Mouse (Mus musculus) kidney, postnatal 0 days (tissue): ENCODE data around the gene Slpi. TPM values are rescaled to one million over a fixed set of nuclear protein-coding genes. Genes with fewer than 3 reads are reported as not detected.

Experiments used
- ATAC-seq: fragments of 200-750 bp; cut with Nextera tagmentation; replicated peaks from 2 replicates; pipeline ENCODE4 v1.8.0; 2017; ENCODE audit warnings: low read depth, moderate number of reproducible peaks, moderate TSS enrichment, moderate library complexity; ENCODE audit not compliant: low FRiP score
- DNase-seq: peaks from one replicate; pipeline ENCODE4 v3.0.0-alpha.2; 2016; ENCODE audit warnings: low spot score
- H3K27ac ChIP-seq: fragments of 300-500 bp; sonication (generic); 2 replicates; pipeline ENCODE4 v1.5.1; 2014; ENCODE audit warnings: mild to moderate bottlenecking
- H3K27me3 ChIP-seq: fragments of 300-500 bp; sonication (generic); 2 replicates; pipeline ENCODE4 v1.6.1; 2014; ENCODE audit warnings: low read length, mixed read lengths; ENCODE audit not compliant: insufficient read depth
- H3K36me3 ChIP-seq: fragments of 300-500 bp; sonication (generic); 2 replicates; pipeline ENCODE4 v1.6.1; 2014; ENCODE audit warnings: low read length, mixed read lengths; ENCODE audit not compliant: insufficient read depth
- H3K4me1 ChIP-seq: fragments of 300-500 bp; sonication (generic); replicated peaks from 2 replicates; pipeline ENCODE4 v1.6.1; 2014; ENCODE audit warnings: antibody characterized with exemption, low read length, mixed read lengths; ENCODE audit not compliant: insufficient read depth
- H3K4me2 ChIP-seq: fragments of 300-500 bp; sonication (generic); 2 replicates; pipeline ENCODE4 v1.6.1; 2014; ENCODE audit warnings: mild to moderate bottlenecking, low read length, moderate library complexity, mixed read lengths
- H3K4me3 ChIP-seq: fragments of 300-500 bp; sonication (generic); replicated peaks from 2 replicates; pipeline ENCODE4 v1.5.1; 2014; ENCODE audit warnings: low read depth, low read length
- H3K9ac ChIP-seq: fragments of 300-500 bp; sonication (generic); 2 replicates; pipeline ENCODE4 v1.6.1; 2014; ENCODE audit warnings: low read depth, low read length
- H3K9me3 ChIP-seq: fragments of 300-500 bp; sonication (generic); replicated peaks from 2 replicates; pipeline ENCODE4 v1.6.1; 2016; ENCODE audit warnings: low read length, inconsistent platforms, mixed read lengths
- CTCF ChIP-seq: IDR thresholded peaks from 2 replicates; pipeline ENCODE4 v1.5.1; 2016; ENCODE audit warnings: antibody characterized with exemption, low read depth, mild to moderate bottlenecking, moderate library complexity
- WGBS: fragments of 180-500 bp; shearing (Covaris S2); extraction: QIAGEN DNeasy Blood & Tissue Kit; methylation state at CpG from one replicate; pipeline ENCODE4 v1.1.7; 2014; 5-methylcytosine and 5-hydroxymethylcytosine counted together
- microRNA-seq: library from miRNA; unstranded; fragments of <30 nt; microRNA quantifications from one replicate; pipeline ENCODE4, GENCODE M21; 2016
- polyA plus RNA-seq: library from polyadenylated mRNA; unstranded; fragments of >200 nt; fragmentation: Nextera tagmentation; extraction: Ambion mirVana; gene quantifications from 2 replicates; pipeline ENCODE4 v1.2.1, GENCODE M21; 2015

Slpi gene
- polyA plus RNA-seq, 1 experiment from 2014 or later = 9.6 TPM

GRCm38 (mm10) chr2:164312599-164312998 is 76.3 kb downstream of the Slpi start:
- Histone ChIP-seq H3K4me1 (no peaks in the 10 kb centered on the region), H3K36me3 (no peaks in the 10 kb centered on the region), H3K9ac (no peak overlapping the region), H3K9me3 (no peaks in the 10 kb centered on the region), H3K4me2 (no peak overlapping the region), H3K27ac (no peak overlapping the region), H3K4me3 (no peak overlapping the region), H3K27me3 (no peaks in the 10 kb centered on the region)
- ATAC-seq (no peak), DNase-seq (no peak)
- WGBS = 88% methylated on average over 5 of the region's 5 CpGs
- no peak for TF ChIP-seq CTCF

Small RNAs within 50 kb of the gene (microRNA-seq; reads per million reads assigned to microRNA genes)
- gene Mir7678 = not detected

Other genes with a start within 250 kb of the Slpi start
- gene Kcns1, start 218.0 kb downstream of the Slpi start, polyA plus RNA-seq = 0.14 and 0.27 TPM in 2 replicates
- gene Wfdc5, start 206.4 kb downstream of the Slpi start, polyA plus RNA-seq = not detected in 2 replicates
- not detected in 2 replicates for gene Wfdc12, start 198.5 kb downstream of the Slpi start, polyA plus RNA-seq
- not detected in 2 replicates for gene Wfdc15a, start 189.0 kb downstream of the Slpi start, polyA plus RNA-seq
- gene Wfdc15b, start 167.4 kb downstream of the Slpi start, polyA plus RNA-seq = 306 and 341 TPM in 2 replicates
- not detected in 2 replicates for gene Svs2, start 150.6 kb downstream of the Slpi start, polyA plus RNA-seq
- not detected in 2 replicates for gene Svs3b, start 132.5 kb downstream of the Slpi start, polyA plus RNA-seq
- gene Svs4, start 110.6 kb downstream of the Slpi start, polyA plus RNA-seq = not detected in 2 replicates
- not detected in 2 replicates for gene Svs3a, start 99.8 kb downstream of the Slpi start, polyA plus RNA-seq
- not detected in 2 replicates for gene Svs6, start 72.3 kb downstream of the Slpi start, polyA plus RNA-seq
- not detected in 2 replicates for gene Svs5, start 56.4 kb downstream of the Slpi start, polyA plus RNA-seq
- not detected in 2 replicates for gene Rbpjl, start 14.0 kb upstream of the Slpi start, polyA plus RNA-seq
- 0.46 and 0.62 TPM in 2 replicates for gene Matn4, start 16.1 kb upstream of the Slpi start, polyA plus RNA-seq
- 183 and 227 TPM in 2 replicates for gene Sdc4, start 54.8 kb upstream of the Slpi start, polyA plus RNA-seq
- 83.0 and 83.1 TPM in 2 replicates for gene Sys1, start 67.9 kb upstream of the Slpi start, polyA plus RNA-seq
- gene Gm20458, start 71.9 kb upstream of the Slpi start, polyA plus RNA-seq = 22.8 and 23.3 TPM in 2 replicates
- gene Trp53tg5, start 84.6 kb upstream of the Slpi start, polyA plus RNA-seq = not detected in 2 replicates
- gene Dbndd2, start 97.0 kb upstream of the Slpi start, polyA plus RNA-seq = 22.5 and 23.3 TPM in 2 replicates
- 76.9 and 86.3 TPM in 2 replicates for gene Pigt, start 108.4 kb upstream of the Slpi start, polyA plus RNA-seq
- gene Wfdc2, start 173.3 kb upstream of the Slpi start, polyA plus RNA-seq = 715 and 716 TPM in 2 replicates
- gene Spint3, start 184.4 kb upstream of the Slpi start, polyA plus RNA-seq = not detected in 2 replicates
- gene Wfdc6a, start 196.4 kb upstream of the Slpi start, polyA plus RNA-seq = not detected in 2 replicates
- gene Eppin, start 204.5 kb upstream of the Slpi start, polyA plus RNA-seq = 0.16 TPM in 1 of 2 replicates, not detected in the other
- not detected in 2 replicates for gene Wfdc6b, start 224.4 kb upstream of the Slpi start, polyA plus RNA-seq
- gene Wfdc8, start 224.5 kb upstream of the Slpi start, polyA plus RNA-seq = 0.05 TPM in 1 of 2 replicates, not detected in the other
- gene Wfdc16, start 249.7 kb upstream of the Slpi start, polyA plus RNA-seq = 0.17 TPM in 1 of 2 replicates, not detected in the other